Mouse (Mus musculus) T-cell, adult 2 months (primary cell): ENCODE measurements at regions not wholly inside any gene's neighbourhood (a gene's known extent, or its start where the extent isn't known, plus 50 kb on each side); places are given as distances from the start of the nearest gene placed in this dataset.
A peak's percentile ranks its signal among the peaks of the same experiment; 100 is the strongest.

Experiments
- DNase-seq: peaks from one replicate; pipeline ENCODE4 v3.0.0; 2022; ENCODE audit warnings: low spot score

GRCm38 (mm10) chr10:18907276-18907960 is 62.6 kb downstream of the Perp start:
- no peak for DNase-seq

GRCm38 (mm10) chr10:18909307-18909706 is 64.5 kb downstream of the Perp start:
- no peak for DNase-seq

GRCm38 (mm10) chr10:18910898-18911297 is 66.1 kb downstream of the Perp start:
- DNase-seq, result peak; percentile 25

DNA sequence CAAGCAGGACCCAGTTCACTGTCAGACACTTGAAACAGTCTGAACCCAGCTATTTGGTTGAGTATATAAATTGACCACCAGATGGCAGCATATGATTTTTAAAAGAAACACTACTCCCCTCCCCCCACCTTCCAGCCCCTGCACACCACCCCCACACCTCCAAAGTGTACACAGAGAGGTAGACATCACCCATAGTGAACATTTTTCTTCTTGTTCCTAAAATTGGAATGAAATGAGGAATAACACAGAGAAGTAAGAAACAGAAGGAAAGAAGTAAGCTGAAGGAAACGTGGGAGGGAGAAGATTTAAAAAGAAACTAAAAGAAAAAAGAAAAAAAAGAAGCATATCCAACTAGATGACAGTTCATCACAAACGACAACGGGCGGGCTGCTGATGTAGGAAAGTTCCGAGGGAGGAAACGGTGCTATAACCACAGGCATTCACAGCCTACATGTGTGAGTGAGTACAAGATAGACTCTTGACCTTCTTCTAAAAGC is 72.3 kb downstream of the Perp start:
- DNase-seq, result peak; percentile 67

DNA sequence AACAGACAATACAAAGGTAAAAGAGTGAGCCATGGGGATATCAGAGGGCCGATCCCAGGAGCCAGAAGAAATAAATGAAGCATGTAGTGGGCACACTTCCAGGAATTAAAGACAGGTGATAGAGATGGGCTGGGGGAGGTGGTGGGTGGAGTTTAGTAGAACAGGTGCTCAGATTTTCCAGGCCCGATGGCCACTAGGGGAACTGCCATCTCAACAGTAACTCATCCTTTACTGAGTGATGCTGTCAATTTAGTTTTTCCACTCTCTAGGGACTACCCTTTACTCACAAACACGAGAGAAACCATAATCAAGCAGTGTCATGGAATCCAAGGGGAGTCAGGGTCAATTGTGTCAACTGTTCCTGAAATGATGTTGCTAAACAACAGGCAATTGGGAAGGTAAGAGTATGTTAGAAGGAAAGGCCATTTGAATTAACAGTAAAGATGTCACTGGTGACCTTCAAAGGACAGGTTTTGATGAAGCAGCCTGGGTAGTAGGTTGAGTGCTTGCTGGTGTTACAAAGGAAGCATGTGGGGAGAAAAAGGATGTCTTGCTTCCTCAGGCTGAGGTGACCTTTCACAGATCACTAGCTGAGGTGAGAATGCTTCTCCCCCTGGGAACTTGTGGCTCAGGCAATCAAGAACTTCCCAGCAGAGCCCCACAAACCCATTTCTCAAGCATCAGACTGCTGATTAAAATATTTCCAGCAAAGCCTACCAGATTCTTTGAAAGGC is 78.4 kb downstream of the Perp start:
- DNase-seq, result no peak

- DNase-seq, result no peak
Observed at GRCm38 (mm10) chr10:18927811-18928210, 83.0 kb downstream of the Perp start.

GRCm38 (mm10) chr10:18931344-18931743 is 84.1 kb downstream of the Tnfaip3 start:
- no peak for DNase-seq

DNA sequence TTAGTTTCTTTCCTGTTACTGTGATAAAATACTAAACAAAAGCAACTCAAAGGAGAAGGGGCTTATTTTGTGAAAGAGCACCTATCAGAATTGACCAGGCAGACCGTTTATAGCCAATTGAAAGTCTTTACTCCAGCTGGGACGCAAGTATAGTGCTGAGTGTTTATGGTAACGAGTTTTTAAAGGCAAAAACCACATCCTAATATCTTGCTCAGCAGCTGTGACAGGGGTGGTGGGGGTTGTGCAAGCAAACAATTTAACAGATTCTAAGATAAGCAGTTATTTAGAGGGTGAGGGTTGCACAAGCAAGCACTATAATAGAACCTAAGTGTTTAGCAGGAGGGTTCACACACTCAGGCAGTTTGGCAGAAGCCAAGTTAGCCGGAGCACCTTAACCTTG is 74.0 kb downstream of the Tnfaip3 start:
- DNase-seq, result no peak

DNA sequence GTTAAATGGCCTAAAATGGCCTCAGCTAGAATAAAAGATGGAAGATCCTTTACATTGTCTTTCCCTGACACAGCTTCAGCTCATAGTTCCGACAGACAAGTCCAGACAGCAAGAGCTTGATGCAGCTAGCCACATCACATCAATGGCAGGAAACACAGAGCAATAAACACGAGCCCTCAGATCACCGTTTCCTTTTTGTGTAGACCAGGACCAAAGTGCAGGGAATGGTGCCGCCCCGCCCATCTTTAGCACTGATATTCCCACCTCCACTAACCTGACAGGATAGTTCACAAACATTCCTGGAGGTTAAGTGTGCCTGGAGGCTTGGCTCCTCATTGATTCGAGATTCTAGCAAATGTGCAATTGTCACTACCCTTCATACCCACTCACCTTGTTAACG is 73.5 kb downstream of the Tnfaip3 start:
- DNase-seq, result no peak

GRCm38 (mm10) chr10:18943296-18944075 is 72.0 kb downstream of the Tnfaip3 start:
- no peak for DNase-seq

GRCm38 (mm10) chr10:18946727-18947126 is 68.7 kb downstream of the Tnfaip3 start:
- no peak for DNase-seq
